Mouse (Mus musculus) ovary, postnatal 14 days (tissue): ENCODE measurements around the gene Zfp322a.
"Not testable (repeated sequence)": the region's sequence is repeated elsewhere in the genome, so short reads cannot be mapped to it uniquely, and the experiment has no call there.

Experiments
- DNase-seq: peaks from one replicate; pipeline ENCODE4 v3.0.0; 2022; ENCODE audit warnings: low spot score

Gene Zfp322a

GRCm38 (mm10) chr13:23368583-23369420, at the start of gene Zfp322a:
Zfp322a (minus strand) TSS chr13:23369208.
- peak; percentile 90 for DNase-seq

- DNase-seq: no peak
Measured at GRCm38 (mm10) chr13:23412630-23413521, 43.9 kb upstream of the Zfp322a start.

- DNase-seq: no peak
Measured at GRCm38 (mm10) chr13:23412211-23412629, 43.2 kb upstream of the Zfp322a start.

GRCm38 (mm10) chr13:23411311-23412210, 42.6 kb upstream of the Zfp322a start:
- DNase-seq: no peak

- no peak for DNase-seq
Measured at GRCm38 (mm10) chr13:23410632-23411031, 41.6 kb upstream of the Zfp322a start.

- DNase-seq: no peak
Measured at GRCm38 (mm10) chr13:23402626-23403025, 33.6 kb upstream of the Zfp322a start.

GRCm38 (mm10) chr13:23401683-23402527, 32.9 kb upstream of the Zfp322a start:
- DNase-seq: peak; percentile 79

GRCm38 (mm10) chr13:23400771-23401682, 32.0 kb upstream of the Zfp322a start:
- no peak for DNase-seq

- DNase-seq: not testable (repeated sequence)
Measured at GRCm38 (mm10) chr13:23396913-23397312, 27.9 kb upstream of the Zfp322a start.

- no peak for DNase-seq
Measured at GRCm38 (mm10) chr13:23396246-23396703, 27.3 kb upstream of the Zfp322a start.

GRCm38 (mm10) chr13:23395301-23396245, 26.6 kb upstream of the Zfp322a start:
- no peak for DNase-seq

GRCm38 (mm10) chr13:23387548-23387947, 18.5 kb upstream of the Zfp322a start:
- DNase-seq: no peak

- no peak for DNase-seq
Measured at GRCm38 (mm10) chr13:23383127-23383526, 14.1 kb upstream of the Zfp322a start.

GRCm38 (mm10) chr13:23372433-23372832, 3.4 kb upstream of the Zfp322a start:
- no peak for DNase-seq

- DNase-seq: no peak
Measured at GRCm38 (mm10) chr13:23370075-23370474, 1.1 kb upstream of the Zfp322a start.

GRCm38 (mm10) chr13:23369421-23369765, 385 bp upstream of the Zfp322a start:
- no peak for DNase-seq

GRCm38 (mm10) chr13:23361536-23361935, 7.5 kb downstream of the Zfp322a start:
- no peak for DNase-seq

- DNase-seq: not testable (repeated sequence)
Measured at GRCm38 (mm10) chr13:23354541-23354940, 14.5 kb downstream of the Zfp322a start.
